Mouse (Mus musculus): ENCODE data around the gene Ucn2.
A peak's percentile ranks its signal among the peaks of the same experiment; 100 is the strongest.

The Ucn2 gene

GRCm38 (mm10) chr9:108985710-108986109, at the start of gene Ucn2:
Gene Ucn2 (plus strand): TSS chr9:108986010.
- DNase-seq = no peak

GRCm38 (mm10) chr9:108936418-108937364, 49.1 kb upstream of the Ucn2 start, which contains the start of gene Uqcrc1:
Gene Uqcrc1 (plus strand): TSS chr9:108936633.
- peak; percentile 98 to 99 for DNase-seq

DNA sequence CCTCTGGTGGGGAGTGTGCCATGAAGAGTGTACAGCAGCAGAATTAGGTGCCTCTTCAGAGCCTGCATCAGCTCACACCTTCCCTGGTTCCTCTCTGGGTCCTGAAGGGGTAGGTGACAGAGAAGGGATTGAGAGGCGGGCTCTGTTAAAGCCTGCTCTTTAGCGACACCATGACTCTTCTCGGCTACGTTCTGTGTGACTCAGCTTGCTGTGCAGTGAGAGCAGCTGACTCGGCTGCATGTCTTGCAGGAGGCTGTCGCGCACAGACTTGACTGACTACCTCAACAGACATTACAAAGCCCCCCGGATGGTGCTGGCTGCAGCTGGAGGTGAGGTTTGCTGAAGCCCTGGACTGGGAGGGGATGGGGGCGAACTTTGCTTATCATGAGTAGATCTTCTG, 40.7 kb upstream of the Ucn2 start:
- DNase-seq = no peak

DNA sequence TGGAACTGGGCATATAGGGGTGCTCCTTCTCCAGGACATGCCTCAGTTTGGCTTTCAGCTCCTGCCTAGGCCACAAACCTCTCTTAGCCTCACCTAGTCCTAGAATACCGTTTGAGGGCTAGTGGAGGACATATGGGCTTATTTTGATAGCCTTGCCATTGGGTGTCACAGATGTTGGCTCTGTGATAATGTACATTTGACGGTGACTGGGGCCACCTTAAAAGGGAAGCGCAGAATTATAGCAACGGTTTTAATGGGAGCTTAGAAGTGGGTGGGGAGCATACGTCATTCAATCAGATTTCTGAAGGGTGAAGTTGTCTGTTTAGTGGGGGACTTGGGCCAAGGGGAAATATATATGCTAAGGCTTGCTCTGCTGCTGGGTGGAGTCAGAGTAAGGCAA, 40.2 kb upstream of the Ucn2 start:
- DNase-seq = no peak

- DNase-seq = peak; percentile 48 to 49
These were observed 36.4 kb upstream of the Ucn2 start for GRCm38 (mm10) chr9:108949231-108949966.

DNA sequence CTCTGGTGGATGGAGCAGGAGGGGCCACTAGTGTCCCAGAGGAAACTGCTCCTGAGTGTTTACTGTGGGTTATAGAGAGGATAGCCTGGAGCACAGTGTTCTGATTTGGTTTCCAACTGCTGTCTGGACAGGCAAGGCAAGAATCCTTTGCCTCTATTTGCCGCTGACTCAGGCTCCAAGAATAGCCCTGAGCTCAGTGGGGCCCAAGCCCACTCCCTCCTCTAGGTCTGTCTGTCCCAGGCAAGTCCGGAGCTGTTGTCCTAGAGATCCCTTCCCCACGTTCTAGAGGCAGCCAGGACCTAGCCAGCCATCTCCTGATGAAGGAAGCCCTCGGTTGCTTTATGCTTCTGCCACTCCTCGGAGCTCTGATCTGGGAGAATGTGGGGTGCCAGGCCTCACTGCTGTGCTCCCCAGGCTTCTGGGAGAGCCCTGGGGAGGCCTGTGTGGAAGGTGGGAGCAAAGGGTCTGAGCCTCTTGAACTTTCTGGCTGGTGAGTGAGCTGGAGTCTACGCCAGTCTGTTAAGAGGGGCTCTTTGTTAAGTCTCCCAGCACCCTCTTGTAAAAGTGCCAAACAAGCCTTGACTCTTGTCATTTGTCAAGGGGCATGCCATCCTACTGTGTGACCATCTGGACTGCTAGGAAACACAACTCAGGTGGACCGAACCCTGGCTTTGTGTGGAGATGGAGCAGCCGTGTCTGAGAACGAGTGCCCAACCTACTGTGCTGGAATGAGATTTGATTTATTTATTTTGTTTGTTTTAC, 35.7 kb upstream of the Ucn2 start:
- peak; percentile 51 to 64 for DNase-seq

DNA sequence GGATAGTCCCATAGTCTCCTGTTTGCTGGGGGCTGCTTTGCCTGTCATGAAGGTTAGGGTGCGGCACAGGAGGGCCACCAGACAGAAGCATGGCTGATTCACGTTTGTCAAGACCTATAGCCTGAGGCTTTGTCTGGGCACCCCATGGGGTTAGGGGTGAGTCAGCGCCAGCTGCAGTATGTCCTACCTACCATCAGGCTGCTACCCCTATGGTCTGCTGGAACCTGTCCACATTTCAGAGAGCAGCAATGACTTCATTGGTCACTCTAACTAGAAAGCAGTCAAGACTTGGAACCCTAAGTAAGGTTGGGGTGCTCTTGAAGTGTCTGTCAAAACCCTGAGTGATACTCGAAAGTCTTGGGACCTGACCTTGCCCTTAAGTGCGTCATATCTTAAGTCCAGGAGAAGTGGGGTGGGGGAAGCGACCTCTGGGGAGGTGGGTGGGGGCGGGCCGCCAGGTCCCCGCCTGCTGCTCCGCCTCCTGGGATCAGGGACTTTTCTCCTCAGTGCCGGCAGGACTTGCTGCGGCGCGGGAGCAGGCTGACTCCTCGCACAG, 32.7 kb upstream of the Ucn2 start, which contains the start of gene Col7a1:
TSS of gene Col7a1 (plus strand) at position 506 of the 556 bp plus-strand sequence.
- peak in 1 of 2 experiments; percentile 35 for DNase-seq

DNA sequence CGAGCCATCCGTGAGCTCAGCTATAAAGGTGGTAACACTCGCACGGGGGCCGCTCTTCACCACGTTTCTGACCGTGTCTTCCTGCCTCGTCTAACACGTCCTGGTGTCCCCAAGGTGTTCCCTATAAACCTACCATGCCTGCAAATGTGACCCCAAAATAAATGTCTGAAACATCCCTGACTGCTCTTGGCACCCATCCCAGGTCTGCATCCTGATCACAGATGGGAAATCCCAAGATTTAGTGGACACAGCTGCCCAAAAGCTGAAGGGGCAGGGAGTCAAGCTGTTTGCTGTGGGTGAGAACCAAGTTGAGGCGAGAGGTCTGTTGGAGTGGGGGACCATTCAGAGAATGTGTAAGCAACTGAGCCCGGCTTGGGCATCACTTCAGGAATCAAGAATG, 30.6 kb upstream of the Ucn2 start:
- peak; percentile 47 to 52 for DNase-seq

DNA sequence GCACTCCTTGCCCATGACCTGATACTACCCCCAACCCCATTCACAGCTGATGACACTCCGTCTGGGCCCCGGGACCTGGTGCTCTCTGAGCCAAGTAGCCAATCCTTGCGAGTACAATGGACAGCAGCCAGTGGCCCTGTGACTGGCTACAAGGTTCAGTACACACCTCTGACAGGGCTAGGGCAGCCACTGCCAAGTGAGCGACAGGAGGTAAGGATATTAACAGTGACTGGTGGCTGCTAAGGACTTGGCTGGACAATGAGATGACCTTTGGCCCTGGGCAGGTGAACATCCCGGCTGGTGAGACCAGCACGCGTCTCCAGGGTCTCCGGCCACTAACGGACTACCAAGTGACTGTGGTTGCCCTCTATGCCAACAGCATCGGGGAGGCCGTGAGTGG, 30.0 kb upstream of the Ucn2 start:
- peak; percentile 34 for DNase-seq

DNA sequence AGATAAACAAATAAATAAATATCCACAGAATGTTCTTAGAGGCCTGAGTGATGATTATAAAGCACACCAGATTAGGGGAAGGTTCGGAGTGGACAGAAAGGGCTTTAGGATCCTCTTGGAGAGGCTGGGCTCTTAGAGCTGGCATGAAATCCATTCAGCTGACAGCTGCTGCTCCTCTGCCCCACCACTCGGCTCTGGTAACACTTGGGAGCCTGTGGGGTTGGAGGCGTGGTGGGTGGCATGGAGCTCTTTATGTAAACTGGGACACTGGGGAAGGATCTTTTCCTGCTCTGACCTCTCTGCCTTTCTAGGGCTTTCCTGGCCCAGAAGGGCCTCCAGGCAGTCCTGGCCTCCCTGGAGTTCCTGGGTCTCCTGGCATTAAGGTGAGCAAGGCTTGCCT, 22.2 kb upstream of the Ucn2 start:
- no peak for DNase-seq

DNA sequence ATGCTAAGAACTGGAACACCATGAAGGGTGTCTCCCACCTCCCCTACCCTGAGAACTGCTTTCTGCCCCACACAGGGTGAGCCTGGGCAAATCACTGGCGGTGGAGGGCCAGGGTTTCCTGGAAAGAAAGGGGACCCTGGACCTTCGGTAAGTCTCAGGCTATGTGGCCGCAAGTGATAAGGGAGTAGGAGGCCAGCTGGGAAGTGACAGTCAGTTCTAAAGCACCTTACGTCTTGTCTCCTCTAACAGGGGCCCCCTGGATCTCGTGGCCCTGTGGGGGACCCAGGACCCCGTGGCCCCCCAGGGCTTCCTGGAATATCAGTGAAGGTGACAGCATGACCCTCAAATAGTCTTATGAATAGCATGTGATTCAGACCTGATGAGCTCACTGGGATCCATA, 21.5 kb upstream of the Ucn2 start:
- no peak for DNase-seq

DNA sequence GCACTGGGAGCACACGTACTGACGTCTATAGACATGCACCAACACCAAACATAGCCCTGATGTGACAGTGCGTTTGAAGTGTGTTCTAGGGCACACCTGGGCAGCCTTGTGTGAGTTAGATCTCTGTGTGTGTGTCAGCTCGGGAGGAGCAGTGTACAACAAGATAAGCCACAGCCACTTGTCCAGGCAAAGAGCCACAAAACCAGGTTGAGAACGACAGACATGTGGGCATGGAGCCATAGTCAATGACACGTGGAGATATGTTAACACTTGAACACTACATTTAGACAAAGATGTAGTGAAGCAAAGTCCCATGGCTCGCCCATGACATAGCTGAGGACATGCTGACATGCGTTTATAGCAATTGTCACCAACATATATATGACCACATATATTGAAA, 15.2 kb upstream of the Ucn2 start:
- no peak for DNase-seq

- DNase-seq = no peak
These were observed 9.3 kb upstream of the Ucn2 start for GRCm38 (mm10) chr9:108976483-108976882.

- DNase-seq = no peak
These were observed 7.8 kb upstream of the Ucn2 start for GRCm38 (mm10) chr9:108977966-108978365.

- DNase-seq = no peak
These were observed 3.3 kb upstream of the Ucn2 start for GRCm38 (mm10) chr9:108982498-108982897.

DNA sequence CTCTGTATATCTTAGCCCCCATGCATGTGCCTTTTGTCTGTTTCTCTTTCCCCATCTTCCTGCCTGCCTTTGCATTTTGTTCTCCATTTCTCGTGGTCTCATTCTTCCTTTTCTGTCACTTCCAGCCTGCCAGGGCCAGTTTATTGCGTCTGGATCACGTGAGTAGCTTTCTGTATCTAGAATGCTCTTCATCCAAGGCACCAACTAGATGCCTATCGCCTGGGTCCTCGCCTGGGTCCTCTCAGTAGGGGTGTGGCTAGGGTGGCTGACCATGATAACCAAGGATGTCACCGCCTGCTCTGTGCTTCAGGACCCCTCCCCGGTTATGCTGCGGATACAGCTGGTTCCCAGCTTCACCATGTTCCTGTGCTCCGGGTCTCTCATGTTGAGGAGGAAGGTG, 2.6 kb upstream of the Ucn2 start:
- DNase-seq = no peak

DNA sequence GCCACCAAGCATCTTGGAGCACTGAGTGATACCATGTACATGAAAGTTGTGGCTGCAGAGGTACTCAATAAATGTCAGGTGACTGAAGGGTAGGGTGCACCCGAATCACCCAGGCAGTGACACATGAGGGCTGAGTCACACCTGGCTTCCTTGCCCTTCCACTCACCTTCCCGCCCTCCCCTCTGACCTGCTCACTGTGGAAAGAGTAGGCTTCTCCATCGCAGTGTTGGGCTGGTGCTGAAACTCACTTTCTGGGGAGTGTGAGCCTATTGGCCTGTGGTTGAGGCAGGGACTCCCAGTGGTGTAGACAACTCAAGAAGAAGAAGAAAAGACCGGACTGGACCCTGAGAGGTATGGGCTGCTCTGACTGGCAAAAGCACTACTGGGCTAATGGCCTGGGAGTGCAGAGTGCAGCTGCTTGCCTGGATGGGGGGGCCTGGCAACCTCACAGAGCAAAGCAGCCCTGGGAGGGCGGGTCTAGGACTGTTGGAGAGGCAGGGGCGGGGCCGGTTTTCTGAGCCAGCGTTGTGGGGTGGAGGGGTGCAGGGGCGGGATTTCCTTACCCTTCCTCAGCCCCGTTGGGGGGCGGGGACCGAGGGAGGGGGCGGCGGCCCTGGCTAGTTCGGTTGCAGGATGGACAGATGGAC, 2.0 kb downstream of the Ucn2 start:
- DNase-seq = peak; percentile 70 to 78

DNA sequence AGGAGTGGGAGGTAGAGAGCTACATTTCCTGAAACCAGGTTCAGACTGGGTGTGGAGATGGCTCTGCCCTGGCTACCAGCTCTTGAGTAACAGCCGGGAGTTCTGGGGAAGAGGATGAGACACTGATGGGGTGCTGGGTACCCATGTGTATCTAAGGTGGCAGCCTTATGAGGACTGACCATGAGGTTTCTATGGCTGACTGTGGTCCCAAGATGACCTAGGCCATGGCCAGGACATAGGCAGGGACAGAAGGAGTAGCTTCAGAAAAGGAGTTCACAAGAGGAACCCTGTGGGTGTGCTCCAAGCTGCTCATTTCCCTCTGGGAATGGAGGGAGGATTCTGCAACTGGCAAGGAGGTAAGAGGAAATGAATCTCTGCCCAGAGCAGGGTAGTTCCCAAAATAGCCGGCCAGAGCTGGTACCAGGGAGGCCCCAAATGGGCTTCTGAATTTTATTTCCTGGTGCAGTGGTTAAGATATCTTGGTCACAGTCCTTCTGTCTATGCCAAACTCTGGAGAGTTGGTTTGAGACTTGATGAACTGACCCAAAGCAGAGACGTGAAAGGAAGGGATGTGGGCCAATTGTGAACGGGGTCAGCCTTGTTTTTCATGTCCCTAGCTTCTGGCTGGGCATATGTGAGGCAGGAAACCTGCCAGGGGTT, 4.1 kb downstream of the Ucn2 start:
- no peak for DNase-seq

DNA sequence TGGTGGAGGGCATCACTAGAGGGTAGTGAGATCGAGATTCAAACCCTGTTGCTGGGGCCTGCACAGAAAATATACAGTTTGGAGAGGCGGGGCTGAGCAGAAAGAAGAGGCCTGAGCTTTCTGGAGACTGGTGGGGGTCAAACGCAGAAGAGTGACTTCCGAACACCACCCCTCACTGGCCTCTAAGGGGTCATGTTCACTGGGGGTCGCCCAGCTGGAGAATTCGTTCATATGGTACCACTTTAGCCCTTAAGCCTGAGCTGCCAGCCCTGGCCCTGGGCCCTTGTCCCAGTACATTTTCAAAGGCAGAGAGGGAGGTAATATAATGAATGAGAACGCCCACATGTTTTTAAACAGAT, 4.6 kb downstream of the Ucn2 start:
- DNase-seq = peak in 1 of 2 experiments; percentile 26

DNA sequence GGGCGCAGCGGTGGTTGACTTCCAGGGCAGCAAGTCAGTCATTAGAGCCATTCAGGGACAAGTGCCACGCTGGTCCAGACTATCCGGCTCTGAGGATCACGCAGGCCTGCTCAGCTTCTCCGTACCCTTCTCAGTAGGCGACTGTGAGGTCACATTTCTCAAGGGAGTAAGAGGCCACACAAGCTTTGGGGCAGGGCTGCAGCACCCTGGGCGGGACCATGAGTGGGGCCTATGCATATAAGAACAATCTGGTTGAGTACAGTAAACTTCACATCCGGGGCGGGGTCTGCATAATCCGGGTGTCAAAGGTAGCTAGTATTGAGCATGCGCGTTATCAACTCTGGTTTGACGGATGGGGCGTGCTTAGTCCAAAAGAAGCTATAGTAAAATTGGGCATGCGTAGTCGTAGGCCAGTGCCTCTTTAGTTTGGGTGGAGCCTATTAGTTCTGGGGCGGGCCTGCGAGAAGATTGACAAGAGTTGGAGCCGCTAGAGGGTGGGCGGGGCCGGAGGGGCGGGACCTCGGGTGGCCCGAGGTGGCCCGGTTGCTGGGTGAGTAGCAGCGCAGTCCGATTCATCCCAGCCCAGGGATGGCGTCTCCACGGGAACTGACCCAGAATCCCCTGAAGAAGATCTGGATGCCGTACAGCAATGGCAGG, 5.7 kb downstream of the Ucn2 start, which contains the start of gene Pfkfb4:
TSS of gene Pfkfb4 (plus strand) at position 351 of the 657 bp plus-strand sequence.
- peak; percentile 92 to 94 for DNase-seq

DNA sequence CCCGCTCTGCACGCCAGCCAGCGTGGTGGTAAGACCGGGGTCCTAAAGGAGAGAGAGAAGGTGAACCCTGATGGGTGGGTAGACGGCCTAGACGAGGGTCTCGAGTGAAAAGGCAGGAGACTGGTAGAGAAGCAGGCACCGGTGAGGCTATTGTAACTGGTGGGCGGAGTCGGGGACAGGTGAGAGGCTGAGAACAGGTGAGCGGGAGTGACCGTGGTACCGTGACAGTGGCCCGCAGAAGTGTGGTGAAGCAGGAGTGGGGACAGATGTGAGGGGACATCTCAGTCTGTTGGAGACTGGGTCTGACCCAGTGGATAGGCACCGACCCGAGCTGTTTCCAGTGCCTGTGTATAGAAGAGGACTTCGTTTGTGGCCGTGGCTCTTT, 6.3 kb downstream of the Ucn2 start:
- DNase-seq = no peak

Measured in cerebellum, postnatal 10 days (tissue).